Mouse (Mus musculus): ENCODE data around the gene Actl10. TPM values are rescaled to one million over a fixed set of nuclear protein-coding genes. Genes with fewer than 3 reads are reported as not detected.
A peak's percentile ranks its signal among the peaks of the same experiment; 100 is the strongest.

The Actl10 gene
- total RNA-seq, 1 experiment from 2014 or later, result not detected

GRCm38 (mm10) chr2:154549127-154549885 is 2.3 kb upstream of the Actl10 start:
- no peak for ATAC-seq (replicated peaks; ENCODE audit: insufficient number of reproducible peaks, low FRiP score, low TSS enrichment, poor library complexity, severe bottlenecking)

GRCm38 (mm10) chr2:154549886-154550189 is 1.7 kb upstream of the Actl10 start:
- no peak for ATAC-seq (replicated peaks; ENCODE audit: insufficient number of reproducible peaks, low FRiP score, low TSS enrichment, poor library complexity, severe bottlenecking)

GRCm38 (mm10) chr2:154550937-154551336 is 639 bp upstream of the Actl10 start:
- ATAC-seq (replicated peaks; ENCODE audit: insufficient number of reproducible peaks, low FRiP score, low TSS enrichment, poor library complexity, severe bottlenecking), result no peak

GRCm38 (mm10) chr2:154551927-154552326 is 351 bp downstream of the Actl10 start:
- ATAC-seq (replicated peaks; ENCODE audit: insufficient number of reproducible peaks, low FRiP score, low TSS enrichment, poor library complexity, severe bottlenecking), result no peak

- ATAC-seq (replicated peaks; ENCODE audit: insufficient number of reproducible peaks, low FRiP score, low TSS enrichment, poor library complexity, severe bottlenecking), result peak; percentile 63; the same call in 1 of the 2 replicates
Measured at GRCm38 (mm10) chr2:154552424-154552907, 890 bp downstream of the Actl10 start.

- no peak for ATAC-seq (replicated peaks; ENCODE audit: insufficient number of reproducible peaks, low FRiP score, low TSS enrichment, poor library complexity, severe bottlenecking)
Measured at GRCm38 (mm10) chr2:154555235-154555634, 3.7 kb downstream of the Actl10 start.

GRCm38 (mm10) chr2:154557184-154557832 is 5.7 kb downstream of the Actl10 start:
- no peak for ATAC-seq (replicated peaks; ENCODE audit: insufficient number of reproducible peaks, low FRiP score, low TSS enrichment, poor library complexity, severe bottlenecking)

GRCm38 (mm10) chr2:154558264-154559039 is 6.9 kb downstream of the Actl10 start, which contains the start of gene Necab3:
TSS of gene Necab3 (minus strand) at chr2:154558890.
- 0 out of 2 replicates have a peak, but pooled peaks have one; percentile 20 for ATAC-seq (replicated peaks; ENCODE audit: insufficient number of reproducible peaks, low FRiP score, low TSS enrichment, poor library complexity, severe bottlenecking)

- ATAC-seq (replicated peaks; ENCODE audit: insufficient number of reproducible peaks, low FRiP score, low TSS enrichment, poor library complexity, severe bottlenecking), result no peak
Measured at GRCm38 (mm10) chr2:154563612-154564170, 12.1 kb downstream of the Actl10 start.

GRCm38 (mm10) chr2:154565562-154565961 is 14.0 kb downstream of the Actl10 start:
- ATAC-seq (replicated peaks; ENCODE audit: insufficient number of reproducible peaks, low FRiP score, low TSS enrichment, poor library complexity, severe bottlenecking), result no peak

- ATAC-seq (replicated peaks; ENCODE audit: insufficient number of reproducible peaks, low FRiP score, low TSS enrichment, poor library complexity, severe bottlenecking), result no peak
Measured at GRCm38 (mm10) chr2:154566641-154567040, 15.1 kb downstream of the Actl10 start.

GRCm38 (mm10) chr2:154567766-154568165 is 16.2 kb downstream of the Actl10 start:
- ATAC-seq (replicated peaks; ENCODE audit: insufficient number of reproducible peaks, low FRiP score, low TSS enrichment, poor library complexity, severe bottlenecking), result no peak

GRCm38 (mm10) chr2:154568329-154569070 is 16.9 kb downstream of the Actl10 start:
- no peak for ATAC-seq (replicated peaks; ENCODE audit: insufficient number of reproducible peaks, low FRiP score, low TSS enrichment, poor library complexity, severe bottlenecking)

- peak; percentile 61 for ATAC-seq (replicated peaks; ENCODE audit: insufficient number of reproducible peaks, low FRiP score, low TSS enrichment, poor library complexity, severe bottlenecking)
Measured at GRCm38 (mm10) chr2:154569071-154569748, 17.6 kb downstream of the Actl10 start.

GRCm38 (mm10) chr2:154569836-154570286 is 18.3 kb downstream of the Actl10 start, which contains the start of gene E2f1:
TSS of gene E2f1 (minus strand) at chr2:154569892.
- ATAC-seq (replicated peaks; ENCODE audit: insufficient number of reproducible peaks, low FRiP score, low TSS enrichment, poor library complexity, severe bottlenecking), result peak; percentile 88

GRCm38 (mm10) chr2:154570666-154571065 is 19.1 kb downstream of the Actl10 start:
- ATAC-seq (replicated peaks; ENCODE audit: insufficient number of reproducible peaks, low FRiP score, low TSS enrichment, poor library complexity, severe bottlenecking), result no peak

GRCm38 (mm10) chr2:154571266-154571665 is 19.7 kb downstream of the Actl10 start:
- ATAC-seq (replicated peaks; ENCODE audit: insufficient number of reproducible peaks, low FRiP score, low TSS enrichment, poor library complexity, severe bottlenecking), result no peak

- ATAC-seq (replicated peaks; ENCODE audit: insufficient number of reproducible peaks, low FRiP score, low TSS enrichment, poor library complexity, severe bottlenecking), result no peak
Measured at GRCm38 (mm10) chr2:154571976-154572375, 20.4 kb downstream of the Actl10 start.
